Mouse (Mus musculus): ENCODE measurements around the gene Pah.

Gene Pah

DNA sequence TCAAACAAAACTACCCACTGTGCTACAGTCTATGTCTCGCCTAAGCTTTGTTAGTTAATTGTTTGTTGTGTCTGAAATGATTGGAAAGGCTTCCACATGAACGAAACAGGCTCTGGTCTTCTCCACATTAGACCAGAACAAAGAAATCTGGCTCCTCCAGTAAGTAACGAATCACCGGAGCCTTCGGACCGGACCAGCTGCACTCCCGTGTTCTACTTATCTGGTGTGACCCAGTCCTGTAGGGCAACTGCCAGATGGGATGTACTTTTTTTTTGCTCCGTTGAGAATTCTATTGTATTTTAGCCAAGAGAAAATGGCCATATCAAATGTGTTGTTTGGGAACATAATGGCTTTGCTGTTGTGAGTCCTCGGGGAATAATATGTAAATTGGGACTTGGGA is 42.2 kb downstream of the Pah start:
- no peak for TF ChIP-seq GATA4 (IDR thresholded peaks at IDR 0.05; ENCODE audit: insufficient replicate concordance, low read length)

DNA sequence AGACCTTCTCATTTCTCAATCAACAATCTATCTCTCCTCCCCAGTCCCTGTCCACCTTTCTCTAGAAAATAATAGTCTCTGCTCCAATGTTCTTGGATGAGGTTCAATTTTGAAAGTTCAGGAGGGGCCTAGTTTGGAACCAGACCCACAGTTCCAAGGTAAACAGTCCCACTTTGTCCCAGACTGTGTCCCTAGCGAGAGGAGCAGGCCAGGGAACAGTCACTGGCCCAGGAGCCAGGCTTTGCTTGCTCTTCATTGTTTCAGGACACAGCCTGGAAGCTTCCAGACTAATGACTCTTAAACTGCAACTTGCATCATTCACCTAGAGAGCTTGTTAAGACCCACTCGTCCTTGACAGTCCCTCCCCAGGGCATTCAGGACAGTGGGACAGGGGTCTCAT is 44.1 kb downstream of the Pah start:
- TF ChIP-seq GATA4 (IDR thresholded peaks at IDR 0.05; ENCODE audit: insufficient replicate concordance, low read length) = no peak

DNA sequence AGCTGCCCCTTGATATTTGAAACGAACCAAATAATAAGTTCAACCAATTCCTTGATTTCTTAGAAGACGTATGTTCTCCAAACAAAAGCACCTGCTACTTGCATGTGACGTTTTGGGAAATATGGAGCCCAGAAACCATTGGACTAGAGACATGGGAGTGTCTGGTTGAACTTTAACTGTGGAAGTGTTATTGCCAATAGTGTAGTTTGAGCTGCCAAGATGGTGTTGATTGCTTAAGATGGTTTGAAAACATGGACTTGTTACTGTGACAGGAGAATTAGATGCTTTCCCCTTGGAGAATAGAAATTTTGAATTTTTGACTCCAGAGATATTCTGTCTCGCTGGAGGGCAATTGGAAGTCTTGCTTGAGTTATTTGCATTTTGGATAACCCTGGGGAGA is 50.9 kb downstream of the Pah start:
- TF ChIP-seq GATA4 (IDR thresholded peaks at IDR 0.05; ENCODE audit: insufficient replicate concordance, low read length) = no peak

DNA sequence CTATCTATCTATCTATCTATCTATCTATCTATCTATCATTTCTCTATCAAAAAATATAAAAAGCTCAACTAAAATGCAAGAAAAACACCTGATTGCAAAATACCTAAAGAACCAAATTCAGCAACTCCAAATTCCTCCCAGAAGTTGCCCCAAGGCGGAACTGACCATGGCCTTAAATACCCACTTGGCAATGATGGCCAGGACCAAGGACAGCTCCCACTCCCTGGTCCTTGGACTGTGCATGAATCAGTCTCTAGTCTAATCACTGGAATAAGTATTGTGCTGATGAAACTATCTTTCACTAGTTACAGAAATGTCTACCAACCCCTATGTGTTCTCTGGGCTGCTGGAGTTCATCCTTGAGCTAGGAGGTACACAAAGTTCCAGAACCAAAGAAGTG is 65.1 kb downstream of the Pah start:
- no peak for TF ChIP-seq GATA4 (IDR thresholded peaks at IDR 0.05; ENCODE audit: insufficient replicate concordance, low read length)

DNA sequence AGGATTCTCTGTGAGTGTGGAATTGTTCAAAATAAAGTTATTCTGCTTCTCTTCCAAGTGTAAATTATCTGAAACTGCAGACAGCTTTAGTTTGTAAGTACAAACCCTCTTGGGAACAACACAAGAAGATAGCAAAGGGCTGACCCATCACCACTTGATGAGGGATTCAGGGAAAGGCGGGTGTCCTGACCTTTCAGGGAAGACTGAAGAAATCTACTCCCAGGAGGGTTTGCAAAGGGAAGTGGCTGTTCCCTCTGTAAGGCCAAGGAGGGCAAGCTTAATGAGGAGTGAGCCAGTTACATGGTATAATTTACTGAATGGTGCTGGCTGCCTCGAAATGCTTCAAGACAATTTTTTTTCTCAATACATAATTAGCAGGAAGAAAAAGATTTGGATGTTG is 72.3 kb downstream of the Pah start:
- no peak for TF ChIP-seq GATA4 (IDR thresholded peaks at IDR 0.05; ENCODE audit: insufficient replicate concordance, low read length)

DNA sequence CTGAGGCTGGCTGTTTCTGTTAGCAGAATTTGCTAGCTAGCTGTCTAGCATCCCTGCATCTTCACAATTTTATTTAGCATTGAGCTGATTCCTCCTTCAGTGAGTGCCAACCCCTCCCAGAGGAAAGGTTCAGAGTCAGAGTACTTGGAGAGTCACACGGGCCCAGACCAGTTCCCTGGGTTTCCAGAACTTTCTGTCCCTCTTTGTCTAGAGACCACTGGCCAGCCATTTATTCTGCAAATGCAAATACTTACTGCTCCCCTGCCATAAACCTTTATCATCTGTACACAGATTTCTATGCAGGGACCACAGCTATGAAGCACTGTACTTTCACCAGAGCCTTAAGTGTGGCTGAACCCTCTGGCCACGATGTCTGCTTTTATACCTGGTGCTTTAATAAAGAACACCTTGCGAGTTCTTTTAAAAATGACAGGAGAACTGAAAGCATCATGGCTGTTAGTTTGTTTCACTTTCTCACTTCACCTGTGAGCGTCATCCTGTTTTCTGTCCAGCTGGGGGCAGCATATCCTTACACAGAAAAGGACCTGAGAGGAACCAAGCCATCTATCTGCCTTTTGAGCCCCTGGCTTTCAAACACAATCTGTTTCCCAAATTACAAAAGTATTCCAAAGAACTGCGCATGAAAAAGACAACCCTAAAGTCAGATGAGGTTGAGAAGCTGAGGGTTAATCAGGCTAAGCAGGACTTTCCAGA is 74.9 kb downstream of the Pah start:
- TF ChIP-seq GATA4 (IDR thresholded peaks at IDR 0.05; ENCODE audit: insufficient replicate concordance, low read length) = no peak

DNA sequence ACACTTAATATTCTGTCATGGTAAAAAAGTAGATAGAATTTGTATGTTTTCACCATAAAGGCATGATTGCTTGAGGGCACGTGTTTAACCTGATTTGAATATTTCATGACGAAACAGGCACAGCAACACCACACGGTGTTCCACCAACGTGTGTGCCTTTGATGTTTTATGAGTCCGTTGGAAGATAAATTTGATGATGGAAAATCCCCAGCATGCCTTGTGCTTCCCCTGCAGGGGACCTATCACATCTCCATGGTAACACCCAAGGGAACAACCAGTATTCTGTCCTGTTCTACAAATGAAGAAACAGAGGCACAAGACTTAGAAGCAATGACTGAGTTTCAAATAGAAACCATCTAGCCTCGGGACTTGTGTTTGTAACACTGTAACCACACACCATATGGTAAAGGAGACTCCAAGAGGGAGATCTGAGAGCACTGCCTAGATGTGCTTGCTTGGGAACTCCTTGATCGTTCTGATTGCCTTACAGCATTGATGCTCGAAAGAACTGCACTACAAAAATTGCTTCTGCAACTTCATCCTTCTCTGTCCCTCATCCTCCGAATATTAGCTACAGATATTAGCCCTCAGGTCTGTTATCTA is 75.6 kb downstream of the Pah start:
- no peak for TF ChIP-seq GATA4 (IDR thresholded peaks at IDR 0.05; ENCODE audit: insufficient replicate concordance, low read length)

DNA sequence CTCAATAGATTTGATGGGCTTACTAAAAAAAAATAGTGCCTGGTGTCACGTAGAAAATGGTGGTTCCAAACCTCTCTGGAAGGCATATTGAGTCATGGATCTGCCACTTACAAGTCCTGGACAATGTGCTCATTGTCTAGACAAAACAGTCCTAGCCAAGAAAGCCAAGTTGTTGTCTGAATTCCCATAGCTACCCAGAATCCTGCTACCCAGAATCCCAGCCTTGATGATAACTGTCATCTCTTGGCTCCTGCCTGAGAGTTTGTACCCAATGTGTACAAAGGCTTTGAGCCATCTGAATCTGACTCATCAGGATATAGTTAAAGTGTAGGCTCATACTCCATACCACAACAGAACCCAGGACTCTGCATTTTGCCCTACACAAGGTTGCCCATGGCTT is 80.6 kb downstream of the Pah start:
- TF ChIP-seq GATA4 (IDR thresholded peaks at IDR 0.05; ENCODE audit: insufficient replicate concordance, low read length) = no peak

DNA sequence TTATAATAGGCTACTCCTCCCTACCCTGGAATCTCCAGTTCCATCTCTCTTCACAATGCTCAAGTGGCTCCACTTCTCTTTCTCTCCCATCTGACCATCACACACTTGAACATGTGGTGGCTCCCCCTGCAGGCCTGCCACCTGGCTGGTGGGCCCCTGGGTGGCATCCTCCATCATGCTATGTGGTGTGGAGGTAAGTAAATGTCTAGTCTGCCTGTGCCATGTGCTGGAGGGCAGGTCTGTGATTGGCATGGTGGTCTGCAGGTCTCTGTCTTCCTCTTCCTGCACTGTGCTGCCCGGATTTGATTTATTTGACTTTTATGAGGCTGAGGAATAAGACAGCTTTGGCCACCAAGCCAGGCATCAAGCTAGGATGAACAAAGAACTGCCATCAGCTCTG is 103.6 kb downstream of the Pah start:
- TF ChIP-seq GATA4 (IDR thresholded peaks at IDR 0.05; ENCODE audit: insufficient replicate concordance, low read length) = no peak
